Mouse (Mus musculus) lung, adult 2 months (tissue): Measurements from ENCODE around the gene Dock10.

Source experiments
- CTCF ChIP-seq: fragments of 200-500 bp; IDR thresholded peaks from 2 replicates; pipeline ENCODE4 v1.5.1; 2011; ENCODE audit warnings: mild to moderate bottlenecking, low read length, control low read depth; ENCODE audit not compliant: insufficient read depth
- POLR2A ChIP-seq: fragments of 200-500 bp; IDR thresholded peaks from 2 replicates; pipeline ENCODE4 v1.6.1; 2011; ENCODE audit warnings: low read depth, mild to moderate bottlenecking, control low read depth, low read length, borderline replicate concordance; ENCODE audit errors: extremely low read depth

DNA sequence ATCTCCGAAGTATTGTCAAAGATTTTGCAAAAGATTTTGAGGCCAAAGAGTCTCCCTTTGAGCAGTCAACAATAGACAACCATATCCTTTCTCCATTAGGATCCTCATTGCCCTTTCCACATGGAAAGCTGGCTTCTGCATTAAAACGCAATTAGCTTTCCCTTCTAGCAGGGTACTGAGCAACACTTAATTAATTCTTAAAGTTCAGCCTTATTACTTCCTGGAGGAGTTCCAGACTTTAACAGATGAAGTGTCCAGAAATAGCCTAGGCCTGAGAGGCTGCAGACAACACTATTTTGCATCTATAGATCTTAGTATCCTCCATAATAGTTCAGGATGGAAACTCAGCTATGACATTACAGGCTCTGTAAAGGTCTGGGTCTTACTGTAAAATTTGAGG lies 154.0 kb downstream of the Dock10 start:
- no peak for TF ChIP-seq CTCF
- no peak for TF ChIP-seq POLR2A
